Mouse (Mus musculus): ENCODE results near the gene Dmac2.

DNA sequence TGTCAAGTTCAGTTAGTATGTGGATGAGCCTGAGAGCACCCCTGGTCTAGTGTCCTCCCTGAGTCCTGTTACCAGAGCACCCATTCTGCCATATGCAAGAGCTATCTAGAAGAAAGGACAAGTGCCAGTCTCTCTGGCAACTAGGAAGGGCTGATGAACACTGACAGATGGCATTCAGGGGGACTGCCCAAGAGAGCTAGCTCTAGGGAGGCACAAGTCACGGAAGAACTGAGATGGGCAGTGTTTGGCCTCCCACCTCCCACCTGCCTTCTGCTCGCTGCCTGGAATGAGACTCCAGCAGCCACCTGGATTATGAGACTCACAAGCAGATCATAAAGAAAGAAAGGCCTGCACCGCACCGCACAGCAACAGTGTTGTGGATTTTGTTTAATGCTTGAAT is 20.5 kb downstream of the Dmac2 start:
- TF ChIP-seq GATA1 (IDR thresholded peaks at IDR 0.05; ENCODE audit: borderline replicate concordance, low read length) (no peak), FLI1 (IDR thresholded peaks at IDR 0.05; ENCODE audit: low read length) (no peak)

All from megakaryocyte, embryonic 14.5 days (primary cell).